Mouse (Mus musculus): ENCODE measurements at regions not wholly inside any gene's neighbourhood (a gene's known extent, or its start where the extent isn't known, plus 50 kb on each side); places are given as distances from the start of the nearest gene placed in this dataset.

GRCm38 (mm10) chr11:43344767-43345561 lies 81.1 kb downstream of the Pttg1 start:
- Histone ChIP-seq H3K4me3 (ENCODE audit: low read depth, low read length) (no peak overlapping the region), H3K9me3 (ENCODE audit: low read length) (no peaks in the 10 kb centered on the region), H3K9ac (replicated peaks; ENCODE audit: low read depth) (no peak overlapping the region), H3K27me3 (replicated peaks; ENCODE audit: insufficient read depth, low read length) (no peaks in the 10 kb centered on the region), H3K4me2 (replicated peaks; ENCODE audit: low read depth, low read length) (peak overlapping the region; percentile 32), H3K36me3 (ENCODE audit: insufficient read depth, low read length) (no peaks in the 10 kb centered on the region), H3K4me1 (ENCODE audit: insufficient read depth, low read depth, low read length) (no peaks in the 10 kb centered on the region), H3K27ac (ENCODE audit: low read length) (peak overlapping the region; percentile 76)
- 24% methylated on average over 14 of the region's 14 CpGs for WGBS
- DNase-seq (ENCODE audit: low spot score) (peak; percentile 79), ATAC-seq (peak; percentile 94)
- no peak for TF ChIP-seq CTCF (IDR thresholded peaks at IDR 0.05)
- peak; percentile 98 for TF ChIP-seq EP300 (IDR thresholded peaks at IDR 0.05)

GRCm38 (mm10) chr11:43343574-43343973 lies 82.5 kb downstream of the Pttg1 start:
- no peak overlapping the region for H3K27ac ChIP-seq (ENCODE audit: low read length)
- no peak overlapping the region for H3K9ac ChIP-seq (replicated peaks; ENCODE audit: low read depth)
- no peaks in the 10 kb centered on the region for H3K4me1 ChIP-seq (ENCODE audit: insufficient read depth, low read depth, low read length)
- no peak overlapping the region for H3K4me3 ChIP-seq (ENCODE audit: low read depth, low read length)
- H3K36me3 ChIP-seq (ENCODE audit: insufficient read depth, low read length), result no peaks in the 10 kb centered on the region
- 87% methylated on average over 5 of the region's 5 CpGs for WGBS
- no peaks in the 10 kb centered on the region for H3K27me3 ChIP-seq (replicated peaks; ENCODE audit: insufficient read depth, low read length)
- TF ChIP-seq EP300 (IDR thresholded peaks at IDR 0.05) (no peak), CTCF (IDR thresholded peaks at IDR 0.05) (no peak)
- no peak overlapping the region for H3K4me2 ChIP-seq (replicated peaks; ENCODE audit: low read depth, low read length)
- no peak for DNase-seq (ENCODE audit: low spot score)
- no peaks in the 10 kb centered on the region for H3K9me3 ChIP-seq (ENCODE audit: low read length)
- no peak for ATAC-seq

GRCm38 (mm10) chr11:43338377-43338993 lies 87.6 kb downstream of the Pttg1 start:
- Histone ChIP-seq H3K4me3 (ENCODE audit: low read depth, low read length) (no peak overlapping the region), H3K4me2 (replicated peaks; ENCODE audit: low read depth, low read length) (no peak overlapping the region), H3K4me1 (ENCODE audit: insufficient read depth, low read depth, low read length) (no peaks in the 10 kb centered on the region), H3K27ac (ENCODE audit: low read length) (no peak overlapping the region), H3K27me3 (replicated peaks; ENCODE audit: insufficient read depth, low read length) (no peaks in the 10 kb centered on the region), H3K9me3 (ENCODE audit: low read length) (no peaks in the 10 kb centered on the region), H3K9ac (replicated peaks; ENCODE audit: low read depth) (no peak overlapping the region), H3K36me3 (ENCODE audit: insufficient read depth, low read length) (no peaks in the 10 kb centered on the region)
- TF ChIP-seq CTCF (IDR thresholded peaks at IDR 0.05), result no peak
- TF ChIP-seq EP300 (IDR thresholded peaks at IDR 0.05), result no peak
- DNase-seq (ENCODE audit: low spot score), result no peak
- WGBS, result 94% methylated on average over 2 of the region's 2 CpGs
- no peak for ATAC-seq

- Histone ChIP-seq H3K4me3 (ENCODE audit: low read depth, low read length) (no peak overlapping the region), H3K4me1 (ENCODE audit: insufficient read depth, low read depth, low read length) (no peaks in the 10 kb centered on the region), H3K9me3 (ENCODE audit: low read length) (no peaks in the 10 kb centered on the region), H3K36me3 (ENCODE audit: insufficient read depth, low read length) (no peaks in the 10 kb centered on the region), H3K27me3 (replicated peaks; ENCODE audit: insufficient read depth, low read length) (no peaks in the 10 kb centered on the region), H3K4me2 (replicated peaks; ENCODE audit: low read depth, low read length) (no peak overlapping the region), H3K27ac (ENCODE audit: low read length) (no peak overlapping the region), H3K9ac (replicated peaks; ENCODE audit: low read depth) (no peak overlapping the region)
- no peak for TF ChIP-seq CTCF (IDR thresholded peaks at IDR 0.05)
- TF ChIP-seq EP300 (IDR thresholded peaks at IDR 0.05), result no peak
- DNase-seq (ENCODE audit: low spot score) (no peak), ATAC-seq (no peak)
- WGBS, result 64% methylated on average over 7 of the region's 7 CpGs
Measured at GRCm38 (mm10) chr11:43335668-43336265, 90.3 kb downstream of the Pttg1 start.

- no peaks in the 10 kb centered on the region for H3K4me1 ChIP-seq (ENCODE audit: insufficient read depth, low read depth, low read length)
- WGBS, result 65% methylated on average over 4 of the region's 4 CpGs
- TF ChIP-seq CTCF (IDR thresholded peaks at IDR 0.05), result no peak
- no peak for TF ChIP-seq EP300 (IDR thresholded peaks at IDR 0.05)
- ATAC-seq (no peak), DNase-seq (ENCODE audit: low spot score) (no peak)
- H3K36me3 ChIP-seq (ENCODE audit: insufficient read depth, low read length), result no peaks in the 10 kb centered on the region
- H3K9ac ChIP-seq (replicated peaks; ENCODE audit: low read depth), result no peak overlapping the region
- no peaks in the 10 kb centered on the region for H3K27me3 ChIP-seq (replicated peaks; ENCODE audit: insufficient read depth, low read length)
- no peak overlapping the region for H3K4me3 ChIP-seq (ENCODE audit: low read depth, low read length)
- no peak overlapping the region for H3K27ac ChIP-seq (ENCODE audit: low read length)
- no peak overlapping the region for H3K4me2 ChIP-seq (replicated peaks; ENCODE audit: low read depth, low read length)
- no peaks in the 10 kb centered on the region for H3K9me3 ChIP-seq (ENCODE audit: low read length)
Measured at GRCm38 (mm10) chr11:43333547-43333946, 92.5 kb downstream of the Pttg1 start.

- no peaks in the 10 kb centered on the region for H3K36me3 ChIP-seq (ENCODE audit: insufficient read depth, low read length)
- H3K27me3 ChIP-seq (replicated peaks; ENCODE audit: insufficient read depth, low read length), result no peaks in the 10 kb centered on the region
- no peaks in the 10 kb centered on the region for H3K9me3 ChIP-seq (ENCODE audit: low read length)
- TF ChIP-seq EP300 (IDR thresholded peaks at IDR 0.05), result no peak
- no peak for TF ChIP-seq CTCF (IDR thresholded peaks at IDR 0.05)
- H3K4me3 ChIP-seq (ENCODE audit: low read depth, low read length), result no peak overlapping the region
- ATAC-seq (no peak), DNase-seq (ENCODE audit: low spot score) (no peak)
- no peak overlapping the region for H3K4me2 ChIP-seq (replicated peaks; ENCODE audit: low read depth, low read length)
- no peak overlapping the region for H3K9ac ChIP-seq (replicated peaks; ENCODE audit: low read depth)
- no peak overlapping the region for H3K27ac ChIP-seq (ENCODE audit: low read length)
- 80% methylated on average over 4 of the region's 4 CpGs for WGBS
- H3K4me1 ChIP-seq (ENCODE audit: insufficient read depth, low read depth, low read length), result no peaks in the 10 kb centered on the region
Measured at GRCm38 (mm10) chr11:43313996-43314395, 112.1 kb downstream of the Pttg1 start.

All from lung, postnatal 0 days (tissue).